Mouse (Mus musculus) kidney, adult 2 months (tissue): ENCODE results near the gene Slc35b2. TPM values are rescaled to one million over a fixed set of nuclear protein-coding genes. Genes with fewer than 3 reads are reported as not detected.

Experiments
- DNase-seq: peaks from one replicate; pipeline ENCODE4 v3.0.0; 2021
- H3K27ac ChIP-seq: fragments of 200-500 bp; 2 replicates; pipeline ENCODE4 v1.5.1; 2012; ENCODE audit warnings: low read depth, low read length, control low read depth, inconsistent platforms; ENCODE audit not compliant: insufficient read depth
- H3K27me3 ChIP-seq: fragments of 200-500 bp; replicated peaks from 2 replicates; pipeline ENCODE4 v1.6.1; 2012; ENCODE audit warnings: mild to moderate bottlenecking, moderate library complexity, low read length, inconsistent platforms; ENCODE audit not compliant: control insufficient read depth, insufficient read depth
- H3K36me3 ChIP-seq: fragments of 200-500 bp; 2 replicates; pipeline ENCODE4 v1.6.1; 2012; ENCODE audit warnings: mild to moderate bottlenecking, moderate library complexity, low read length, inconsistent platforms; ENCODE audit not compliant: control insufficient read depth, insufficient read depth
- H3K4me1 ChIP-seq: fragments of 200-500 bp; 2 replicates; pipeline ENCODE4 v1.6.1; 2011; ENCODE audit warnings: low read length; ENCODE audit not compliant: control insufficient read depth, insufficient read depth
- H3K4me3 ChIP-seq: fragments of 200-500 bp; 2 replicates; pipeline ENCODE4 v1.5.1; 2011; ENCODE audit warnings: mild to moderate bottlenecking, low read depth, low read length, control low read depth; ENCODE audit not compliant: insufficient read depth
- CTCF ChIP-seq: fragments of 200-500 bp; conservative IDR thresholded peaks from 2 replicates; pipeline ENCODE4 v1.5.1; 2011; ENCODE audit warnings: low read depth, mild to moderate bottlenecking, control low read depth, low read length, moderate library complexity, mixed read lengths; ENCODE audit not compliant: insufficient read depth, insufficient read length
- POLR2A ChIP-seq: fragments of 200-500 bp; IDR thresholded peaks from one replicate; pipeline ENCODE4 v1.6.1; 2011; ENCODE audit warnings: low read depth, low read length, control low read depth
- WGBS: fragments of 180-500 bp; shearing (Covaris S2); methylation state at CpG from one replicate; pipeline ENCODE4 v1.1.7; 2018; 5-methylcytosine and 5-hydroxymethylcytosine counted together
- polyA plus RNA-seq: library from polyadenylated mRNA; depleted of rRNA; stranded (reverse); fragments of >200 nt; gene quantifications from 2 replicates; pipeline ENCODE4 v1.2.3, GENCODE M21; 2012

Slc35b2 gene
- polyA plus RNA-seq, 1 experiment, result 75.5 TPM

GRCm38 (mm10) chr17:45584939-45585678 lies 21.4 kb downstream of the Slc35b2 start:
- 20% methylated on average over 14 of the region's 14 CpGs for WGBS
- TF ChIP-seq POLR2A (no peak), CTCF (peak; percentile 75)
- Histone ChIP-seq H3K4me1 (peaks cover 26% of the 10 kb centered on the region), H3K27ac (peak overlapping the region; percentile 92), H3K27me3 (no peaks in the 10 kb centered on the region), H3K4me3 (no peak overlapping the region), H3K36me3 (no peaks in the 10 kb centered on the region)
- DNase-seq, result peak; percentile 86

- Histone ChIP-seq H3K4me3 (no peak overlapping the region), H3K27ac (peak overlapping the region; percentile 92), H3K4me1 (peaks cover 27% of the 10 kb centered on the region), H3K27me3 (no peaks in the 10 kb centered on the region), H3K36me3 (no peaks in the 10 kb centered on the region)
- TF ChIP-seq POLR2A (no peak), CTCF (no peak)
- WGBS, result 86% methylated on average over 23 of the region's 23 CpGs
- no peak for DNase-seq
These were observed 22.2 kb downstream of the Slc35b2 start for GRCm38 (mm10) chr17:45585725-45586448.

- no peaks in the 10 kb centered on the region for H3K27me3 ChIP-seq
- peak overlapping the region; percentile 92; the same call in 1 of the 2 replicates for H3K27ac ChIP-seq
- H3K4me1 ChIP-seq, result peaks cover 26% of the 10 kb centered on the region
- 94% methylated on average over 3 of the region's 3 CpGs for WGBS
- no peaks in the 10 kb centered on the region for H3K36me3 ChIP-seq
- TF ChIP-seq CTCF (peak; percentile 55), POLR2A (no peak)
- no peak for DNase-seq
- H3K4me3 ChIP-seq, result no peak overlapping the region
These were observed 22.8 kb downstream of the Slc35b2 start for GRCm38 (mm10) chr17:45586449-45586837.

- no peak for DNase-seq
- Histone ChIP-seq H3K27me3 (no peaks in the 10 kb centered on the region), H3K36me3 (no peaks in the 10 kb centered on the region), H3K4me1 (peaks cover 25% of the 10 kb centered on the region), H3K4me3 (no peak overlapping the region), H3K27ac (no peak overlapping the region)
- TF ChIP-seq POLR2A (no peak), CTCF (no peak)
- 85% methylated on average over 7 of the region's 7 CpGs for WGBS
These were observed 24.7 kb downstream of the Slc35b2 start for GRCm38 (mm10) chr17:45588370-45588769.

GRCm38 (mm10) chr17:45589236-45589635 lies 25.6 kb downstream of the Slc35b2 start:
- H3K27ac ChIP-seq, result no peak overlapping the region

GRCm38 (mm10) chr17:45589844-45590243 lies 26.2 kb downstream of the Slc35b2 start:
- Histone ChIP-seq H3K27me3 (no peaks in the 10 kb centered on the region), H3K4me1 (peaks cover 19% of the 10 kb centered on the region), H3K36me3 (no peaks in the 10 kb centered on the region), H3K27ac (no peak overlapping the region), H3K4me3 (no peak overlapping the region)
- DNase-seq, result peak; percentile 8
- WGBS, result 77% methylated on average over 8 of the region's 8 CpGs
- TF ChIP-seq POLR2A (no peak), CTCF (no peak)

More at GRCm38 (mm10) chr17:45589236-45589635, 25.6 kb downstream of the Slc35b2 start:
- no peaks in the 10 kb centered on the region for H3K27me3 ChIP-seq
- TF ChIP-seq POLR2A (no peak), CTCF (no peak)
- DNase-seq, result no peak
- no peak overlapping the region for H3K4me3 ChIP-seq
- H3K4me1 ChIP-seq, result peaks cover 22% of the 10 kb centered on the region
- over 99% methylated on average over 7 of the region's 7 CpGs for WGBS
- H3K36me3 ChIP-seq, result no peaks in the 10 kb centered on the region

- H3K27me3 ChIP-seq, result no peaks in the 10 kb centered on the region
- H3K4me1 ChIP-seq, result peaks cover 14% of the 10 kb centered on the region
- no peaks in the 10 kb centered on the region for H3K36me3 ChIP-seq
- 81% methylated on average over 6 of the region's 6 CpGs for WGBS
- DNase-seq, result peak; percentile 13
- H3K4me3 ChIP-seq, result no peak overlapping the region
- H3K27ac ChIP-seq, result no peak overlapping the region
- TF ChIP-seq CTCF (no peak), POLR2A (no peak)
These were observed 26.7 kb downstream of the Slc35b2 start for GRCm38 (mm10) chr17:45590410-45590809.
